Mouse (Mus musculus) kidney, postnatal 10 days (tissue): ENCODE results near the gene Lyg2.

Experiments
- DNase-seq: peaks from one replicate; pipeline ENCODE4 v3.0.0; 2021; ENCODE audit warnings: mixed read lengths

Lyg2 gene

DNA sequence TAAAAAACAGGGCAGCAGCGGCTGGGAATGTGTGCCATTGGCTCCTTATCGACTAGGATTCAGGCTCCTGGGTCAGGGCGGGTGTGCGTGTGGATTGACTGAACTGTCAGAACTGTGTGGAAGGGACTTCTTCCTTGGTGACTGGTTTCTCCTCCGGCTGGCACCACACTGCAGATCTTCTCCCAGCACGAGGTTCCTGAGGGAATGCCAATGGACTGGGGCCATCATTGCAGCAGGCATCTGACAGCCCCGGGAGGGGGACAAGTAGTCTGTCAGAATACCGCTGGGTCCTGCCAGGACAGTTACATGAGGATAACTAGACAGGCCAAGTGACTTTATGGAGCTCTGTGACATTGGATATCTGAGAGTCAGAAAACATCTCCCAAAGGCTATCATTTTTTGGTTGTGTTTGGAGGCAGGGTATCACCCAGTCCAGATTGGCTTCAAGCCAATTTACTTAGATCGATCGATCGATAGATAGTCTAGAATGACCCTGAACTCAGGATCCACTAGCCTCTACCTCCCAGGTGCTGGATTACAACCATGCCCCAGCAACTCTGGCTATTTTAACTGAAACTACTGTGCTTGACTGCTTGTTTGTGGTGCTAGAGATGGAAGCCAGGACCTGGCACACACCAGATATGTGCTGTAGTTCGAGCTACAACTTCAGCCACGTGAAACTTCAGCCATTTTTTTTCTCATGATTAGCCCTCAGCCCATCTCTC lies 38.4 kb downstream of the Lyg2 start:
- DNase-seq = no peak

DNA sequence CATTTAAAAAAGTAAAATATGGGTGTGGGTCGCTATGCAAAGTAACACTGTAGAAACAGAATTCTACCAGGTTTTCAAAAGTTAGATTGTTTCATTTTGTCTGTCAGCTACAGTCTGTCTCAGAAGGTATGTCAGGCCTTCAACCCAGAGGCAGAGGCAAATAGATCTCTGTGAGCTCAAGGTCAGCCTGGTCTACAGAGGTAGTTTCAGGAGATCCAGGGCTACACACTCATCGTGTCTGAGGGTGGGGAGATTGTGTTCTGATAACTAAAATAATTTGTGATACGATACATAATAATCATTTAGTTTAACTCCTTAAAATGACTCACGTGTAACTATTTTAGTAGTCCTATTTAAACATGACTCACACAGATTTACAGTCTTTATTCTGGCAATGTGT lies 43.1 kb downstream of the Lyg2 start:
- DNase-seq = no peak

DNA sequence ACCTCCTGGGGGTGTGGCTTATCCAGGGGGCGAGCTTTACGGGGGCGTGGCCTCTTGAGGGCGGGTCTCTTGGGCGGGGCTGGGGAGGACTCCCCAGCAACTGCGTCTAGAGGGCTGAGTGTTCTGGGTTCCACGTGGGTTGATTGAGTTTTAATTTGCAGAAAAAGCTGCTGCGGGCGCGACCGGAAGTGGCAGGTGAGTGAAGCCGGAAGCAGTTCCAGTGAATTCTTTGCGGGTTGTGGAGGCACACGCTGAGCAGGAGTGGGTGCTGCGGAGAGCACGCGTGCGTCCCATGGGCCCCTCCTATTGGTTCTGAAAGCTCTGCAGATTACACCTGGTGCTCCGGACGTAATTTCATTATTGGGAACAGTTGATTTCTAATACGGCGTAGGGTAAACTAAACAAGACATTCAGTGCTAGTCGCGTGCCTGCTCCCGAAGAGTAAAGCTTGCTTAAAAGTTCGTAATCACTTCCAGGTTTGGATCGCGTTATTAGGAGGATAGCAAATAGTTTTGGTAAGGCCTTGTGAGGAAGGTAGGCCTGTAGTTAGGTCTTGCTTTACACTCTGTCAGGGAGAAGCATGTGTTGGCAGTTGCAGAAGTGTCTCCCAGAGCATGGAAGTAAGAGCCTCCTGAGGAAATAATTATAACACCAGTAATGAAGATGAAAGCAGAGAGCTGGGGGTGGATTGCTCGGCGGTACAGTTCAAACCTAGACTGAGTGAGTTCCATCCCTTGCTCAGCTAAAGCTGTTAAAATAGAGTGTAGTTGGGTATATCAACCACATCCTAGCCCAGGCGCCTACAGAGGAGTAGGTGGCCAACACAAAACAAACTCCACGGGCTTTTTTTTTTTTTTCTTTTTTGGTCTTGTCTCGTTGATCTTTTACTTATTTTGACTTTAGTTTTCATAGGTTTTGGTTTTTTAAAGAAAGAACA lies 43.9 kb downstream of the Lyg2 start:
- DNase-seq = peak; percentile 91

DNA sequence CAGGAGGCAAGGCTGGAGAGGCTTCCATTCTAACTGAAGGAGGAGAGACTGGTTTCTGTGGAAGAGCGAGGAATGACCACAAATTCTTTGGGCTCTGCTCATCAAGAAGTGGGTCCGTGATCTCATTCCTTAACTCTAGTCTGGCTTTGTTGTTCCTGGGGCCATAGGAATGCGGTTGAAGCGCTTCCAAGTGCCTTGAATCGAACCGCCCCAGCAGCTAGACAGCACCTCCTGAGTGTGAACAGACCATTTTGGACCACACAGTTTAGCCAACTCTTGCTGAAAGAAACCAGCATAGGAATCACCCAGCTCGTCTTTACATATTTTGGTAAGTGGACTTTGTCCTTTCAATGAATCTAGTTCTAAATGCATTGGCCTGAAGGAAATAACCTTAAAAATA lies 44.6 kb downstream of the Lyg2 start, which contains the start of gene Lipt1:
Gene Lipt1 (plus strand): TSS at position 35 of the 400 bp plus-strand sequence.
- no peak for DNase-seq

DNA sequence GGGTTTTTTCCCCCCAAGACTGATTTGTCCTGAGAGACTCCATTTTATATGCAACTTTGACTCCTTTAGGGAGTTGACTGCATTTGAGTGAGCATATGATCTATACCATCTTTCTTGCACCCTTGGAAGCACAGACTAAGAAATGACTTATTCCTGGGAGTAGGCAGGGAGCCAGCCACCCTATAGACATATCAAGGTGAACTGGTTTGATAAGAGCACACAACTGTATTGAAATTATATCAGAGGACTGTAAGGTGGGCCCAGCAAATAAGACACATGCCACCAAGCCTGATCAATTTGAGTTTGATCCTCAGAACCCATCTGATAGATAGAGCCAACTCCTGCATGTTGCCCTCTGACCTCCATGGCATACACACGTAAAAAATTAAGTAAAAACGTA lies 46.9 kb downstream of the Lyg2 start:
- no peak for DNase-seq

DNA sequence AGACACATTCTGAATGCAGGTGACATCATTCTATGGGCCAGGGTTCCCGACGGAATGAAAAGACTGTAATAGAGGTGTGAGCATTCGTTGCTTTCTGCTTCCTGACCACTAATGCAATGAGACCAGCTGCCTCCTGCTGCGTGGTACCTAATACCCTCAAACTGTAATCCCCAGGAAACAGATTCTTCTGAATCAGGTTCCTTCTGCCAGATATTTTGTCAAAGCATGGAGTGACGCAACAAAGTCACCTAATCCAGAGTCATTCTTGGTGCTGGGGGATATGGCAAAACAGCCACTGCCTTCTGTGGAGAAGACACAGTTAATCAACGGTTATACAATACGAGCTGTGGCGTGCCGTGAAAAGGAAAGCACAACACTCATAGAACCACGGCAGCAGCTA lies 47.7 kb downstream of the Lyg2 start:
- no peak for DNase-seq

DNA sequence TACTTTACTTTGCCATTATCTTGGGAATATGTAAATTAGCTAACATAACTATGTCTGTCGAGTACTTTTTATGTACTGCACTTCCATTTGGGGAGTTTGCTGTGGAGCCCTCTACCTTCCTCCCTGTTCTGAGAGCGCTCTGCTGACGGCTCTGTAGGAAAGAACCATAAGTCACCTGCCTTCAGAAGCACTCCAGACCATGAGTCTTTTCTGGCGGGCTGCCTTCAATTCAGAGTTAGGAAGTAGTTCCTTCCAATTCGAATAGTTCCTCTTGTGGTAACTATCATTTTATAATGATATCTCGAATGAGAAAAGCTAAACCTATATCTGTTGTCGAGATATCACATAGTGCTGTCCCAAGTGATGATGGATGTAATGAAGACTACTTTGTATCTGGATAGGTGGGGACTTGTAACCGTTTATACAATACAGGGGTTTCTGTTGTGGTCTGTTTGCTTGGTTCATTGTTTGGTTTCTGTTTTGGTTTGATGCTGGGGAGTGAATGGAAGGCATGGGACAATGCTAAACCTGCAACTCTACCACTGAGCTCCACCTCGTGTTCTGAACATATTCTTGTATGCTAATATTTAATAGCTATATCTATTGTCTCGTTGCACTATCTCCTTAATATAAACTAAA lies 48.5 kb downstream of the Lyg2 start:
- no peak for DNase-seq

DNA sequence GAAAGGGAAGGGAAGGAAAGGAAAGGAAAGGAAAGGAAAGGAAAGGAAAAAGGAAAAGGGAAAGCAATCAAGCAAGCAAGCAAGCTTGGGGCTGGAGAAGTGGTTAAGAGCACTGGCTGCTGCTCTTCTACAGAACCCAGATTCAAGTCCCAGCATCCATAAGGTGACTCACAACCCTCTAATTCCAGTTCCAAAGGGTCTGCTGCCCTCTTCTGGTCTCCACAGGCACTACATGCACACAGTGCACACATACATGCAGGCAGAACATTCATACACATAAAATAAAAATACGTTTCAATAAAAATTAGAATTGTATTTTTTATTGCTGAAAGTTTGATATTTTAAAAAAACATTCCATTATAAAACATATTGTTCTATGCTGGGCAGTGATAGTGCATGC lies 49.2 kb downstream of the Lyg2 start:
- DNase-seq = peak; percentile 66

DNA sequence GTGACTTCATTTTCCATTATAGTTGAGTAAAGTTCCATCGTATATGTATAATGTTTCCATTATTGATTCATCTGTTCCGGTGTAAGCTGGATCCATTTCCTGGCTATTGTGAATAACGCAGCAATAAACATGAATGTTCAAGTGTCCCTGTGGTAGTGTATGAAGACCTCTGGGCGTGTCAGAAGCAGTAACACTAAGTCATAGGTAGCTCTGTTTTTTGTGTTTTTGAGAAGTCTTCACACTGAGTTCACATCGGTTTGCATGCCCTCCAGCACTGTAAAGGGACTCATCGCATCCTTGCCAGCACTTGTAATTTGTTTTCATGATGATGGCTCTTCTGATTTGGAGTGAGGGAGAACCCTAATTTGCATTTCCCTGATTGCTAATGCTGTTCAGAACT lies 50.0 kb downstream of the Lyg2 start, which contains the start of gene Tsga10:
Gene Tsga10 (minus strand): TSS at position 144 of the 400 bp plus-strand sequence.
- DNase-seq = no peak

DNA sequence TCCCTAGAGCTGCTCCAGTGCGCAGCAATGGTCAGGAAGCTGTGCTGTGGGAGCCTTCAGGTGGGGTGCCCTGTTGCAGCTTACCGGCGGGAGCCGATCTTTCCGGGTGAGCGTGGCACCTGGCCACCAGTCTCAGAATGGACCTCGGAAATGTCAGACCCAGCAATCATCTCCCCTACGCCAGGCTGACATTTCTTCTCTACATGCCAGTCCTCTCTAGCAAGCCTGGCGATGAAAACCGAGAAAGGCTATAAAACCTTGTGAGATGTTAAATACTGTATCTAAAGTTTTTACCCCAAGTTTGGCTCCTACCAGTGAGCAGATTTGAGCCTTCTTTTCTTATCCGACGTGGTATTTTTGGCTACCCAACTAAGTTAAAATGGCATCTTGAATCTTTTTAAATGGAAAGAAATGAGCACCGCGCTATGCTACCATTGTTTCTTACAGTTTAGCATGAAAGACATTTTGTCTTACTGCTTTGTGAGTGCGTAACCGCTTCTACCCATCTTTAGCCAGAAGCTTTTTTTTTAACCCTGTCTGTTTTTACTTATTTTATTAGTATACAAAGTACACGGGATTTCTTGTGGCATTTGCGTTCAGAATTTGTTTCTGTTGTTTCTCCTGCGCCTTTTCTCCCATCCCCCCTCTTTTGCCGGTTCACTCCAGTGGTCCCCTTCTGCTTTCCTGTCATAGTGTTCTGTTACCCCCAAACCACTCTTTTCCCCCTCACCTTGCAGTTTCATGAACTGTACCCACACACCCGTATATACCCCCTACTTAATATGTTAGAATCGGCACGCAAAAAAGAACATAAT lies 50.7 kb downstream of the Lyg2 start:
- no peak for DNase-seq

DNA sequence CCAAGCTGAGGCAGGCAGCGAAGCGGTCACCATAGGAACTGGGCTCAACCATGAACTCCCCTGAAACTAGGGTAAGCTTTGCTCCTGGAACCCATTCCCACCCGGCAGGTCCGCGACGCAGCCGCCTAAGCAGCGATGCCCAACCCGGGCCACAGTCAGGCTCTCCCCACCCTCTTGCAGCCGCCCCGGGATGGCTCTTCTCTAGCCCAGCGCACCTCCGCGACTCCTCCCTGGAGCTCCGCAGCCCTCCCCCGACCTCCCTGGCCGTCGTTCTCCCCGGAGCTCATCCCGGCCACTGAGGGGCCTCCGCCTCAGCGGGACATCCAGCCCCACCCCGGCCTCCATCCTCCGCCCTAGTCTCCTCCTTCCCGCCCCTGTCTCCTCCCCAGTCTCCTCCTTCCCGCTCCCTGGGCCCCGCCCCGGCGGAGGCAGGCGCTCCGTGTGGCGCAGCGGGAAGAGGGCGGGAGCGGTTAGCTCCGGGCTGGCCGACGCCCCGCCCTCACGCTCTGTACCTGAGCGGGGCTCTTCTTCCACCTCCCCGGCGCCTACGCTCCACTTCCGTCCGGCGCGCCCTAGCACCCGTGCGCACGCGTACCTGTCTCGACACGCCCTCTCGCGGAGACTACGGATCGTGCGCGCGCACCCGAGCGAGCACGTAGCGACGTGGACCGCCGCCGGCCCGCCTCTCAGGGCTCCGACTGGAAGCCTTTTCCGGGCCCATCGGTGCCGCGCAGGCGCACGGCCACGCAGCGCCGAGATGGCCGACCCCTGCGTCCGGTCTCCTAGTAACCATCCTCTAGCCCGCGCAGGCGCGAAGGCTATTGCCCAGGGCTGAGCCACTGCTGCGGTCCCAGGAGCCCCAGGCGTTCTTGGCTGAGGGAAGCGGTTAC lies 51.5 kb downstream of the Lyg2 start:
- peak; percentile 100 for DNase-seq
